Mouse (Mus musculus) CD4-positive, CD25-positive, alpha-beta regulatory T cell, adult 4 months (primary cell): ENCODE measurements around the gene Itgb6. TPM values are rescaled to one million over a fixed set of nuclear protein-coding genes. Genes with fewer than 3 reads are reported as not detected.

Source experiments
- ATAC-seq: one replicate; pipeline ENCODE4 v1.8.0; 2017
- polyA plus RNA-seq, 2 experiments: library from polyadenylated mRNA; unstranded; fragments of 100-300 nt; shearing (Covaris generic); gene quantifications; one replicate each; pipeline ENCODE4 v1.2.1; 2017

The Itgb6 gene
- polyA plus RNA-seq, 2 experiments from 2014 or later, result 0.11 TPM; not detected in 1

- ATAC-seq, result no peak
Observed at GRCm38 (mm10) chr2:60712483-60712882, 10.0 kb downstream of the Itgb6 start.

GRCm38 (mm10) chr2:60711098-60711880, 11.2 kb downstream of the Itgb6 start:
- ATAC-seq, result no peak

GRCm38 (mm10) chr2:60710317-60710716, 12.1 kb downstream of the Itgb6 start:
- no peak for ATAC-seq

- no peak for ATAC-seq
Observed at GRCm38 (mm10) chr2:60708671-60709070, 13.8 kb downstream of the Itgb6 start.

GRCm38 (mm10) chr2:60706866-60707265, 15.6 kb downstream of the Itgb6 start:
- no peak for ATAC-seq

GRCm38 (mm10) chr2:60705426-60705825, 17.0 kb downstream of the Itgb6 start:
- no peak for ATAC-seq

- no peak for ATAC-seq
Observed at GRCm38 (mm10) chr2:60703315-60703714, 19.1 kb downstream of the Itgb6 start.

- ATAC-seq, result no peak
Observed at GRCm38 (mm10) chr2:60700956-60701355, 21.5 kb downstream of the Itgb6 start.

- ATAC-seq, result no peak
Observed at GRCm38 (mm10) chr2:60700013-60700412, 22.4 kb downstream of the Itgb6 start.

- no peak for ATAC-seq
Observed at GRCm38 (mm10) chr2:60699591-60699990, 22.9 kb downstream of the Itgb6 start.

- ATAC-seq, result no peak
Observed at GRCm38 (mm10) chr2:60698155-60698554, 24.3 kb downstream of the Itgb6 start.

- ATAC-seq, result no peak
Observed at GRCm38 (mm10) chr2:60697530-60697929, 24.9 kb downstream of the Itgb6 start.

GRCm38 (mm10) chr2:60696559-60696958, 25.9 kb downstream of the Itgb6 start:
- no peak for ATAC-seq

- no peak for ATAC-seq
Observed at GRCm38 (mm10) chr2:60695706-60696105, 26.7 kb downstream of the Itgb6 start.

GRCm38 (mm10) chr2:60694563-60694962, 27.9 kb downstream of the Itgb6 start:
- no peak for ATAC-seq

GRCm38 (mm10) chr2:60692239-60692638, 30.2 kb downstream of the Itgb6 start:
- ATAC-seq, result no peak

- ATAC-seq, result no peak
Observed at GRCm38 (mm10) chr2:60690212-60690611, 32.2 kb downstream of the Itgb6 start.

GRCm38 (mm10) chr2:60688944-60689615, 33.4 kb downstream of the Itgb6 start:
- no peak for ATAC-seq

- ATAC-seq, result no peak
Observed at GRCm38 (mm10) chr2:60688150-60688549, 34.3 kb downstream of the Itgb6 start.

GRCm38 (mm10) chr2:60685973-60686372, 36.5 kb downstream of the Itgb6 start:
- no peak for ATAC-seq

- ATAC-seq, result no peak
Observed at GRCm38 (mm10) chr2:60684168-60684567, 38.3 kb downstream of the Itgb6 start.

- ATAC-seq, result no peak
Observed at GRCm38 (mm10) chr2:60682554-60682953, 39.9 kb downstream of the Itgb6 start.

GRCm38 (mm10) chr2:60674413-60674812, 48.0 kb downstream of the Itgb6 start:
- ATAC-seq, result no peak
